Mouse (Mus musculus): ENCODE measurements around the gene Tecpr1.

GRCm38 (mm10) chr5:144188422-144188821 is 35.0 kb downstream of the Tecpr1 start:
- TF ChIP-seq CTCF (IDR thresholded peaks at IDR 0.05; ENCODE audit: control insufficient read depth, insufficient read depth, insufficient replicate concordance, low read depth, low read length) (no peak), POLR2A (IDR thresholded peaks at IDR 0.05; ENCODE audit: control insufficient read depth, low read depth, low read length) (no peak)
